ENCODE assay signal across 9 mouse cellular contexts in genomic region chr12:70544850-70545510, GRCm38 (mm10).
DNase-seq lines count a peak whose midpoint lies in the region.
"Had no signal": no experiment of that assay in that cellular context is flagged by ENCODE, and none has a peak within 500 bp of the region (broad histone marks: within the 10 kb centered on the region; RNA-seq: fewer than 3 reads in every experiment).

No protein-coding gene starts in this region.

- no peak overlapping the region for H3K27ac ChIP-seq in midbrain, embryonic 10.5 days (replicated peaks)

- peaks cover 24% of the 10 kb centered on the region for H3K27me3 ChIP-seq in midbrain, embryonic 10.5 days (ENCODE audit: low read depth, poor library complexity, severe bottlenecking)

- no peaks in the 10 kb centered on the region for H3K36me3 ChIP-seq in midbrain, embryonic 10.5 days

- WGBS in midbrain, embryonic 10.5 days = 75% methylated on average over 7 of the region's 7 CpGs

- H3K4me3 ChIP-seq in midbrain, embryonic 10.5 days = no peak overlapping the region

- intact Hi-C loops in left cerebral cortex, postnatal 4 days (cut with DNase I) = no loop called here

- peaks cover 26% of the 10 kb centered on the region for H3K4me1 ChIP-seq in midbrain, embryonic 10.5 days

- peak; percentile 36 to 43 for DNase-seq in cerebellum, postnatal 14 days
- DNase-seq in cerebellum, postnatal 36 days = no peak
- DNase-seq in urinary bladder, postnatal 14 days (ENCODE audit: low spot score) = peak; percentile 76
- no peak for DNase-seq in urinary bladder, postnatal 4 days (ENCODE audit: low spot score in 2 of 2)
- DNase-seq in left cerebral cortex, postnatal 4 days = peak; percentile 11
- DNase-seq in testis, postnatal 14 days (ENCODE audit: low spot score) = peak; percentile 49
- no peak for DNase-seq in midbrain, embryonic 10.5 days (ENCODE audit: low spot score)
- DNase-seq in kidney, postnatal 25 days = no peak
- DNase-seq: B cell, adult 2 months had no signal

- no peaks in the 10 kb centered on the region for H3K9me3 ChIP-seq in midbrain, embryonic 10.5 days (replicated peaks)

Comparison
In these comparisons a context has a peak if more than half of its experiments do, and no peak if none do; other contexts are left out.
1. DNase-seq: peak in cerebellum, postnatal 14 days (2 of 2), urinary bladder, postnatal 14 days (single experiment), left cerebral cortex, postnatal 4 days (single experiment) and testis, postnatal 14 days (single experiment); none in cerebellum, postnatal 36 days (0 of 2), urinary bladder, postnatal 4 days (0 of 2), midbrain, embryonic 10.5 days (single experiment) and kidney, postnatal 25 days (0 of 2).